Mouse (Mus musculus): Measurements from ENCODE around the gene Pnp. TPM values are rescaled to one million over a fixed set of nuclear protein-coding genes. Genes with fewer than 3 reads are reported as not detected.
"Not testable (repeated sequence)": the region's sequence is repeated elsewhere in the genome, so short reads cannot be mapped to it uniquely, and the experiment has no call there.

Gene Pnp
- 27.2 and 30.1 TPM in 2 replicates for polyA plus RNA-seq (2012; rRNA removed)

- DNase-seq (ENCODE audit: extremely low spot score in 1 of 2, low spot score in 1 of 2), result peak; percentile 99 to 100
Observed at GRCm38 (mm10) chr14:50930754-50931492, at the start of gene Pnp, which contains the start of gene Pip4p1. Gene Pnp (plus strand): TSS chr14:50931082. Gene Pip4p1 (minus strand): TSS chr14:50930856.

- no peak for DNase-seq (ENCODE audit: extremely low spot score in 1 of 2, low spot score in 1 of 2)
Observed at GRCm38 (mm10) chr14:50891621-50892020, 39.3 kb upstream of the Pnp start.

GRCm38 (mm10) chr14:50892091-50892490, 38.8 kb upstream of the Pnp start:
- no peak for DNase-seq (ENCODE audit: extremely low spot score in 1 of 2, low spot score in 1 of 2)

- DNase-seq (ENCODE audit: extremely low spot score in 1 of 2, low spot score in 1 of 2), result no peak
Observed at GRCm38 (mm10) chr14:50892541-50893459, 38.1 kb upstream of the Pnp start.

GRCm38 (mm10) chr14:50895407-50895806, 35.5 kb upstream of the Pnp start:
- DNase-seq (ENCODE audit: extremely low spot score in 1 of 2, low spot score in 1 of 2), result no peak

DNA sequence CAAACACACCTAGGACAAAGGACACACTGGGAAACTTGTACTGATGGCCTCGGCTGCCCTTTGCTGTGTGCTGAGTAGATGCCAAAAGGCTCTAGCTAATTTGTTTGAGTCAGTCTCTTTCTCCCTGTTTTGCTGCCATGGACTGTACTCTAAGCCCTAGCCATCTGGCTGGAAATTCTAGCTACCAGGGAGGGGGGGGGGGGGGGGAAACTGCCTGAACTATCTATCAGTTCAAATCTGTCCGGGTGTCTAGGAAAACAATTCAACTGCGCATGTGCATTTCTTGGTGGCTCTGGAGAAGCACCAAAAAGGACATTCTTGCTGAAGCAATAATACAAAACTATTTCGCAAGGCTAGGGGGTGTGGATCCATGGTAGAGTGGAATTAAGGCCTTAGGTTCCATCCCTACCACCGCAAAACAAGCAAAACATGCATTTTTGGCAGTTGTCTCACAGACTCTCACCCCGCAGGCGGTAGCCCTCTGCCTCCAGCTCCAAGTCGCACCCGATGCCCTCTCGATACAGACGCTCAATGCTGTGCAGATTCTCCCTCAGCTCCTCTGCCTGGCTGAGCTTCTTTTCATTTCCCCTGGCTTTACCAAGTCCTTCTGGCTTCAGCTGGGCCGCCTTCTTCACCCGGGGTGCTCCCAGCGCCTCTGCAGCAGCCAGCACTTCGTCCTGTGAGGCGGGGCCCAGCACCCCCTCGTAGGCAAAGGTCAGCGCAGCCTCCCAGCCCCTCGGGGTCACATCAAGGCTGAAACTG, 34.7 kb upstream of the Pnp start:
- DNase-seq (ENCODE audit: extremely low spot score in 1 of 2, low spot score in 1 of 2), result peak in 1 of 2 experiments; percentile 60

- DNase-seq (ENCODE audit: extremely low spot score in 1 of 2, low spot score in 1 of 2), result peak in 1 of 2 experiments; percentile 55
Observed at GRCm38 (mm10) chr14:50896747-50897373, 34.0 kb upstream of the Pnp start.

DNA sequence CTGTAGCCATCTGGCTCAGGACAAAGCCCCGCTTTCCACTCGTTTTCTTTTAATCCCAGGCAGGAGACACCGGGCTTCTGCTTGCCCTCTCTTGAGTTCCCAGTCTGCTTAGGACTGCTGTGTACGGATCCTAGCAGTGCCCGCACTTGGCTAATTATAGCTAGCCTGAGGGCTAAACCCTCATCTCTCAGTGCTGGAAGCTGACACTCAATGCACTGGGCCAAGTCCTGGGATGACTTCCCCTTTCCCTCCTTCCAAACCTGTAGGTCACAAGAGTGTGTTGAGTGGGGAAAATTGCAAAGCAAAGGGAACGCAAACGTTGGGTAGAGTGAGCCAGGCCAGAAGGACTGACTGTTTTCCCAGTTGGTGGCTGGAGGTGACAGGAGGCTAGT, 33.5 kb upstream of the Pnp start, which contains the start of gene Klhl33:
Gene Klhl33 (minus strand): TSS at position 134 of the 392 bp plus-strand sequence.
- DNase-seq (ENCODE audit: extremely low spot score in 1 of 2, low spot score in 1 of 2), result peak in 1 of 2 experiments; percentile 8

DNA sequence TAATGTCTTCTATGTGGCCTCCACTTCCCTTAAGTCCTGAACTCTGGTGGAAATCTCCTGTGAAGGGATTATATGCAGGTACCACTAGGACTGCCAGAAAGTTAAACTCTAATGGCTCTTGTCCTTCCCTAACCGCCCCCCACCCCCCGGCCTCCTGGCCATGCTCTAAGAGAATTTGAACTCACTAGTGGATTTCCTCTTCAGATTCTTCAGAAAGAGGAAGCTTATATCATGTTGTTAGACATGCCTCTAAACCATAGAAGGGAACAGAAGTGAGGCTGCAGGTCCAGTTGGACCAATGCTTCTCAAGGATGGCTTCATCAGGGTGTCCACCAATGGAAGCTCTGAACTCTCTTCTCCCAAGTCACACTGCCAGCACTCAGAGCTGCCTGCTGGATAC, 32.9 kb upstream of the Pnp start:
- DNase-seq (ENCODE audit: extremely low spot score in 1 of 2, low spot score in 1 of 2), result not testable (repeated sequence)

DNA sequence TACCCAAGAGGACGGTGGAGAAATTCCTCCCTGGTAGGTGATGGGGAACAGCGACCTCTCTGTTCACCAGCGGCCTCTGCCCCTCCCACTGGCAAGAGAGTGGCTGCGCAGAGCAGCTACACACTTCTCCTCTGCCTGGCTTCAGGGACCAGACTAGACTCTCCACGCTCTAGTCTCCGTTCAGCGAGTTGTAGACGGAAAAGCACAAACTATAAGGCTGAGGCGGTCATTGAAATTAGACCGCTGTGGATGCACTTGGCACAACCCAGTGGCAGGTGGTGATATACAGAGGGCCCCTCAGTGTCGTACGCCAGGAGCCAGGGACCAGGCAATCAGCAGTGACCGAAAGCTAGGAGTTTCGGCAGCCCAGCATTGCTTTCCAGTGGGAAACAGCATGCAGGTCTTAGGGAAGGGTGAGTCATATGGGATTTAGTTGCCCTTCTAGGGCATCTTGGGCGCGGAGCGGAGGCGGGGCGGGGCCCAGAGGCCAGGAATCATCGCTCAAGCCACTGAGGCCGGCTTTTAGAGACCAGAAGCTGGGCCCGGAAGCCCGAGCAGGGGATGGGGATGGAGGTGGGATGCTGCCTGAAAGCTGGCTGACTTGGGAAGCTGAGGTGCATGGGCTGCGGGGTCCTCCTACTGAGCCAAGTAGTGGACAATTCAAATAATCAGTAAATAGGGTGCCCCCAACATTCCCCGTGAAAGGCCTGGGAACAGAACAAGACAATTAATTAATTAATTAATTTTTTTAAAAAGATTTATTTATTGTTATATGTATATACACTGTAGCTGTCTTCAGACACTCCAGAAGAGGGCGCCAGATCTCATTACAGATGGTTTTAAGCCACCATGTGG, 26.7 kb upstream of the Pnp start:
- DNase-seq (ENCODE audit: extremely low spot score in 1 of 2, low spot score in 1 of 2), result peak in 1 of 2 experiments; percentile 39

GRCm38 (mm10) chr14:50904828-50905129, 26.1 kb upstream of the Pnp start:
- DNase-seq (ENCODE audit: extremely low spot score in 1 of 2, low spot score in 1 of 2), result no peak

DNA sequence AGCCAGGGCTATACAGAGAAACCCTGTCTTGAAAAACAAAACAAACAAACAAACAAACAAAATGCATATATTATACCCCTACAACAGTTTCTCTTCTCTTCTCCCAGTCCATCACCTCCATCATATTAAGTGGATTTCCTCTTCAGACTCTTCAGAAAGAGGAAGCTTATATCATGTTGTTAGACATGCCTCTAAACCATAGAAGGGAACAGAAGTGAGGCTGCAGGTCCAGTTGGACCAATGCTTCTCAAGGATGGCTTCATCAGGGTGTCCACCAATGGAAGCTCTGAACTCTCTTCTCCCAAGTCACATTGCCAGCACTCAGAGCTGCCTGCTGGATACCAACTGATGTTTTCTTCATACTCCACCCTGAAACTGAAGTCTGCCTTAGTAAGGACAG, 25.6 kb upstream of the Pnp start:
- DNase-seq (ENCODE audit: extremely low spot score in 1 of 2, low spot score in 1 of 2), result not testable (repeated sequence)

DNA sequence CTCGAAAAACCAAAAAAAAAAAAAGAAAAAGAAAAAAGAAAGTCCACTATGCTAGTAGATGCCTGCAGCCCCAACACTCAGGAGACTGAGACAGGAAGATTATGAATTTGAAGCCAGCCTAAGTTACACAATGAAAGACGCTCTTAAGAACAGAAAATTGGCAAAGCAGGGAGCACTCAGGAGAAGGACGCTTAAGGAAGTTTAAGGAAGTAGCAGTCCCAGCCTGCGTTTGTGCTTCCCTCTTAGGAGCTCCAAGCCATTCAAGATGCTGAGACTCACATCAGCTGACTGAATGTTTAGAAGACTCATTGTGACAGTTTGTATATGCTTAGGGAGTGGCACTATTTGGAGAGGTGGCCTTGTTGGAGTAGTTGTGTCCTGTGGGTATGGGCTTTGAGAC, 22.8 kb upstream of the Pnp start:
- no peak for DNase-seq (ENCODE audit: extremely low spot score in 1 of 2, low spot score in 1 of 2)

DNA sequence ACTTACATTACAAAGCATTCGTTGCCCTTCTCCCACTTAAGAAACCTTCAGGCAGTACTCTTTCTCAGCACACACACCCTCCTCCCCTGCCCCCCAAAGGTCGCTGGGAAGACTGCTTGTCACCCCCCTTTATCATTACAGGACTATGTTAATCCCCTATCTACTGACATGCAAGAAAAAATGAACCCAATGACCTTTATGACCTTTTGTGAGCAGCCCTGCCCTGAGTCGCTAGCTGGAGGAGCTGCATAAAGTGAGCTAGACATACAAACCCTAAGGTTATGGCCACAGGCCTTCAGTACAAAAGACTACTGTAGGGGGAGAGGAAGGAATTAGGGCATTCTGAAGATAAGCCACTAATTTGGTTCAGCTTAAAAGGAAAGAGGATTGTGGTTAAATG, 19.5 kb upstream of the Pnp start:
- DNase-seq (ENCODE audit: extremely low spot score in 1 of 2, low spot score in 1 of 2), result no peak

- DNase-seq (ENCODE audit: extremely low spot score in 1 of 2, low spot score in 1 of 2), result not testable (repeated sequence)
Observed at GRCm38 (mm10) chr14:50923437-50923836, 7.4 kb upstream of the Pnp start.

DNA sequence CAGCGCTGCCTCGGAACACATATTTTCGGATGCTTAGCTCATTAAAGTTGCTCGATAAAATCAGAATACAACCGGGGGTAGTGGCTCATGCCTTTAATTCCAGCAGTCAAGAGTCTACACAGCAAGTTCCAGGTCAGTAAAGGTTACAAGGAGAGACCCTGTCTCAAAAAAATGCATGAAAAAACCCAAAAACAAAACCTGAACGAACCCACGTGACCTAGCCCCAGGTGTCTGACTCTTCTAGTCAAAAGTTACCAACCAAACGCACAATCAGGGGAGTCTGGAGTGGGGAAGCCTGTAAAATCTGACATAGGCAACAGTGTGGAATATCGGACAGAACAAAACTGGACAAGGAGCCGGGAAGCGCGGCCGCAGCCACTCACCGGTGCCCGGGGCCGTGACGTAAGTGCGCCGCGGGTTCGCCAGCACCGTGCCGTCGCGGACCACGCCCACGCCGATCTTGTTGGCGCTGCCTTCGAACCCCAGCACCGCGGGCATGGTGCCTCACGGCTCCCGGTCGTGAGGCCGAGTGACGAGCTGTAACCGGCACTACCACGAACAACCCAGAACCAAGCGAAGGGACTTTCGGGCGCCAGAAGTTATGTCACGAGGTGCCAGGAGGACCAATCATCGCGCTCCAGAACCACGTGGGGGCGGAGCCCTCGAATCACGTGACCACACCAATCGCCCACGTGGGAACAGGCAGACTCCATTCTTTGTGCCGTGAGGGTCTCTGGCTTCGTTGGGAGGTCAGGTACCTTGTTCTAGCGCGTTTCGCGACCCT, 6.4 kb upstream of the Pnp start, which contains the start of the genes Osgep and Apex1:
Gene Osgep (minus strand): TSS at position 613 of the 784 bp plus-strand sequence.
Gene Apex1 (plus strand): TSS at position 688 of the 784 bp plus-strand sequence.
- peak; percentile 96 to 98 for DNase-seq (ENCODE audit: extremely low spot score in 1 of 2, low spot score in 1 of 2)

DNA sequence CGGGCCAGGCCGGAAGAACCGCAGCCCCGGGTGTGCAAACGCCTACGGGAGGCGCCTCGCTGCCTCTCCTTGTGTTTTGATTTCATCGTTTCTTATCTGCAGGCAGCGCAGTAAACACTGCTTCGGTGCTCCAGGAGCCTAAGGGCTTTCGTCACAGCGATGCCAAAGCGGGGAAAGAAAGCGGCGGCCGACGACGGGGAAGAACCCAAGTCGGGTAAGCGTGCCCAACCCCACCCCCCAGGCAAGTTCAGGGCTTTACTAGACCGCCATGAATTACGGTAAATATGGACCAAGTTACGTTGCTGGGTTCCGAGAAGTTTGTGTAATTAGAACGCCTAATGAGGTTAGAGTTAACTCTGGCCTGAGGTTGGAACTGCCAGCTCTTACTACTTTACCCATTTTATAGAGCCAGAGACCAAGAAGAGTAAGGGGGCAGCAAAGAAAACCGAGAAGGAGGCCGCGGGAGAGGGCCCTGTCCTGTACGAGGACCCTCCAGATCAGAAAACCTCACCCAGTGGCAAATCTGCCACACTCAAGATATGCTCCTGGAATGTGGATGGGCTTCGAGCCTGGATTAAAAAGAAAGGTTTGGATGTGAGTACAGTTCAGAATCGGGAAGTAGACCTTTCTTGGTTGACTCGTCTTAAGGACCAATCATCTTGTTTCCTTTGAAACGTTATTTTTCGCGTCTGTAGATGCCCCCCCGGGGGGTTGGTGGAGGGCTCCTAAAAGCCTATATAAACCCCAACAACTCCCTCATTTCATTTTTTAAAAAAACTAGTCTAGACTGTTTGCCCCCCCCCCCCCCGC, 5.6 kb upstream of the Pnp start:
- peak in 1 of 2 experiments; percentile 17 for DNase-seq (ENCODE audit: extremely low spot score in 1 of 2, low spot score in 1 of 2)

GRCm38 (mm10) chr14:50927366-50927765, 3.5 kb upstream of the Pnp start:
- DNase-seq (ENCODE audit: extremely low spot score in 1 of 2, low spot score in 1 of 2), result no peak

Measured in frontal cortex, adult 2 months (tissue).